Mouse (Mus musculus): ENCODE measurements around the gene Ust. TPM values are rescaled to one million over a fixed set of nuclear protein-coding genes. Genes with fewer than 3 reads are reported as not detected.
"Not testable (repeated sequence)": the region's sequence is repeated elsewhere in the genome, so short reads cannot be mapped to it uniquely, and the experiment has no call there.

Ust gene
- 6.9 TPM for polyA plus RNA-seq (2012; fragmentation: generic; extraction: Trizol)
- long read RNA-seq, experiment 1, full-length matches to known transcripts = 3 of 6 reads
- long read RNA-seq, experiment 1, partial matches to known transcripts = 2 of 6 reads
- long read RNA-seq, experiment 1, other reads (novel, unspliced or antisense) = 1 of 6 reads
- long read RNA-seq, experiment 2, full-length matches to known transcripts = 3 of 6 reads
- long read RNA-seq, experiment 2, partial matches to known transcripts = 0 of 6 reads
- long read RNA-seq, experiment 2, other reads (novel, unspliced or antisense) = 3 of 6 reads

- peaks cover 47% of the 10 kb centered on the region for H3K79me2 ChIP-seq (ENCODE audit: control insufficient read depth, insufficient read depth)
- H3K79me3 ChIP-seq (ENCODE audit: low read depth) = peaks cover 19% of the 10 kb centered on the region
- H3ac ChIP-seq (ENCODE audit: control insufficient read depth, insufficient read length, low read depth) = peak within 1 kb of the TSS; percentile 87
- H3K27me3 ChIP-seq (ENCODE audit: control insufficient read depth, insufficient read depth, insufficient read length) = no peaks in the 10 kb centered on the region
- TF ChIP-seq USF1 (IDR thresholded peaks at IDR 0.05; ENCODE audit: low read depth) (no peak), FOSL1 (IDR thresholded peaks at IDR 0.05; ENCODE audit: insufficient read depth, low read length, poor library complexity, severe bottlenecking) (no peak), MYOD1 (IDR thresholded peaks at IDR 0.05; ENCODE audit: control insufficient read depth, insufficient read length, low read depth) (no peak), MAX (IDR thresholded peaks at IDR 0.05) (peak; percentile 64), CEBPB (IDR thresholded peaks at IDR 0.05; ENCODE audit: low read depth) (no peak), MYOG (IDR thresholded peaks at IDR 0.05; ENCODE audit: control insufficient read depth, extremely low read depth, insufficient read length) (no peak), CTCF (IDR thresholded peaks at IDR 0.05; ENCODE audit: control insufficient read depth, insufficient read depth, insufficient read length) (peak; percentile 45)
- H3K4me3 ChIP-seq (ENCODE audit: insufficient read depth, poor library complexity, severe bottlenecking) = peak within 1 kb of the TSS; percentile 60
- no peaks in the 10 kb centered on the region for H3K36me3 ChIP-seq (ENCODE audit: control insufficient read depth, insufficient read depth)
Measured at GRCm38 (mm10) chr10:8518141-8519013, at the start of gene Ust. Gene Ust (minus strand): TSS chr10:8518825.

- Histone ChIP-seq H3K79me2 (ENCODE audit: control insufficient read depth, insufficient read depth) (no peaks in the 10 kb centered on the region), H3K36me3 (ENCODE audit: control insufficient read depth, insufficient read depth) (no peaks in the 10 kb centered on the region)
- TF ChIP-seq USF1 (IDR thresholded peaks at IDR 0.05; ENCODE audit: low read depth) = no peak
- TF ChIP-seq MYOG (IDR thresholded peaks at IDR 0.05; ENCODE audit: control insufficient read depth, extremely low read depth, insufficient read length) = no peak
- no peak for TF ChIP-seq CTCF (IDR thresholded peaks at IDR 0.05; ENCODE audit: control insufficient read depth, insufficient read depth, insufficient read length)
- TF ChIP-seq MAX (IDR thresholded peaks at IDR 0.05) = no peak
- TF ChIP-seq MYOD1 (IDR thresholded peaks at IDR 0.05; ENCODE audit: control insufficient read depth, insufficient read length, low read depth) = no peak
- no peak for TF ChIP-seq FOSL1 (IDR thresholded peaks at IDR 0.05; ENCODE audit: insufficient read depth, low read length, poor library complexity, severe bottlenecking)
- TF ChIP-seq CEBPB (IDR thresholded peaks at IDR 0.05; ENCODE audit: low read depth) = no peak
Measured at GRCm38 (mm10) chr10:8561366-8561765, 42.7 kb upstream of the Ust start.

DNA sequence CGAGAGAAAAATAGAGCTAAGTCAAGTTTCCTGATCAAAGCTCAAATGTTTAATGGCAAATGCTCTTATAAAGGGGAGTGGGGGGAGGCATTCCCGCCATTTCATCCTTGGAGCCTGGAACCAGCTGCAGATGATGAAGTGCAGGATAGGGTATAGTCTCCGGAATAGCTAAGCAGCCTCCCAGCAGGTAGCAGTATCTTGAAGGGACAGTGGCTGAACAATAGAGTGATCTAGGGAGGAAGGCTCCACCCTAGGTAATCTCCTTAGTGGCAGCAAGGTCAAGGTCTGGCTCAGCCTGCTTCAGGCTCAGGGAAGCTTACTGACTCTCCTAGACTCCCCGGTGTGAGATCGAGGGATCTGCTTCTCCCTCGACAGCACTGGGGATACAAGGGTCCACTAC lies 40.9 kb upstream of the Ust start:
- H3K27me3 ChIP-seq (ENCODE audit: control insufficient read depth, insufficient read depth, insufficient read length); H3K4me3 ChIP-seq (ENCODE audit: insufficient read depth, poor library complexity, severe bottlenecking); H3K79me2 ChIP-seq (ENCODE audit: control insufficient read depth, insufficient read depth); H3K79me3 ChIP-seq (ENCODE audit: low read depth); H3ac ChIP-seq (ENCODE audit: control insufficient read depth, insufficient read length, low read depth); H3K36me3 ChIP-seq (ENCODE audit: control insufficient read depth, insufficient read depth): not testable (repeated sequence)

More at GRCm38 (mm10) chr10:8561366-8561765, 42.7 kb upstream of the Ust start:
- Histone ChIP-seq H3ac (ENCODE audit: control insufficient read depth, insufficient read length, low read depth) (no peak overlapping the region), H3K4me3 (ENCODE audit: insufficient read depth, poor library complexity, severe bottlenecking) (no peak overlapping the region), H3K79me3 (ENCODE audit: low read depth) (no peaks in the 10 kb centered on the region), H3K27me3 (ENCODE audit: control insufficient read depth, insufficient read depth, insufficient read length) (no peaks in the 10 kb centered on the region)

GRCm38 (mm10) chr10:8552239-8552638 lies 33.6 kb upstream of the Ust start:
- not testable (repeated sequence) for H3K79me2 ChIP-seq (ENCODE audit: control insufficient read depth, insufficient read depth); H3ac ChIP-seq (ENCODE audit: control insufficient read depth, insufficient read length, low read depth); H3K27me3 ChIP-seq (ENCODE audit: control insufficient read depth, insufficient read depth, insufficient read length); H3K79me3 ChIP-seq (ENCODE audit: low read depth); H3K4me3 ChIP-seq (ENCODE audit: insufficient read depth, poor library complexity, severe bottlenecking); H3K36me3 ChIP-seq (ENCODE audit: control insufficient read depth, insufficient read depth)

- not testable (repeated sequence) for H3ac ChIP-seq (ENCODE audit: control insufficient read depth, insufficient read length, low read depth); H3K4me3 ChIP-seq (ENCODE audit: insufficient read depth, poor library complexity, severe bottlenecking); H3K27me3 ChIP-seq (ENCODE audit: control insufficient read depth, insufficient read depth, insufficient read length); H3K36me3 ChIP-seq (ENCODE audit: control insufficient read depth, insufficient read depth); H3K79me2 ChIP-seq (ENCODE audit: control insufficient read depth, insufficient read depth); H3K79me3 ChIP-seq (ENCODE audit: low read depth)
Measured at GRCm38 (mm10) chr10:8551601-8552000, 33.0 kb upstream of the Ust start.

DNA sequence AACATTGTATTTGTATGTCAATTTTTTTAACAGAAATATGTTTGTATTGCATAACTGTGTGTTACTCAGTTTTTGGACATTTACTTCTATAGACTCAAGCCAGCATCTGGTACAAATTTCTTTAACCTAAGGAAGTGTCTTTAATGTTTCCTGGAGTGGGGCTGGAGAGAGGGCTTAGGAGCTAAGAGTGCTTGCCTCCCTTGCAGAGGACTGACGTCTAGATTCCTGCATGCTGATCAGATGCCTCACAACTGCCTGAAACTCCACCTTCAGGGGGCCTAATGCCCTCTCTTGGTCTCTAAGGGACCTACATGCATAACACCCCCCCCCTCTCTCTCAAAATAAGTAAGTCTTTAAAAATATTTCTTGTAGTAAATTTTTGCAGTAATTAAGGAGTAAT lies 22.9 kb upstream of the Ust start:
- Histone ChIP-seq H3K4me3 (ENCODE audit: insufficient read depth, poor library complexity, severe bottlenecking) (no peak overlapping the region), H3K79me3 (ENCODE audit: low read depth) (no peaks in the 10 kb centered on the region), H3K36me3 (ENCODE audit: control insufficient read depth, insufficient read depth) (no peaks in the 10 kb centered on the region), H3ac (ENCODE audit: control insufficient read depth, insufficient read length, low read depth) (no peak overlapping the region), H3K27me3 (ENCODE audit: control insufficient read depth, insufficient read depth, insufficient read length) (no peaks in the 10 kb centered on the region), H3K79me2 (ENCODE audit: control insufficient read depth, insufficient read depth) (no peaks in the 10 kb centered on the region)
- no peak for TF ChIP-seq MAX (IDR thresholded peaks at IDR 0.05)
- TF ChIP-seq MYOG (IDR thresholded peaks at IDR 0.05; ENCODE audit: control insufficient read depth, extremely low read depth, insufficient read length) = no peak
- no peak for TF ChIP-seq CTCF (IDR thresholded peaks at IDR 0.05; ENCODE audit: control insufficient read depth, insufficient read depth, insufficient read length)
- TF ChIP-seq MYOD1 (IDR thresholded peaks at IDR 0.05; ENCODE audit: control insufficient read depth, insufficient read length, low read depth) = no peak
- no peak for TF ChIP-seq FOSL1 (IDR thresholded peaks at IDR 0.05; ENCODE audit: insufficient read depth, low read length, poor library complexity, severe bottlenecking)
- TF ChIP-seq CEBPB (IDR thresholded peaks at IDR 0.05; ENCODE audit: low read depth) = no peak
- no peak for TF ChIP-seq USF1 (IDR thresholded peaks at IDR 0.05; ENCODE audit: low read depth)
